Mouse (Mus musculus): ENCODE measurements around the gene Dlg2.

DNA sequence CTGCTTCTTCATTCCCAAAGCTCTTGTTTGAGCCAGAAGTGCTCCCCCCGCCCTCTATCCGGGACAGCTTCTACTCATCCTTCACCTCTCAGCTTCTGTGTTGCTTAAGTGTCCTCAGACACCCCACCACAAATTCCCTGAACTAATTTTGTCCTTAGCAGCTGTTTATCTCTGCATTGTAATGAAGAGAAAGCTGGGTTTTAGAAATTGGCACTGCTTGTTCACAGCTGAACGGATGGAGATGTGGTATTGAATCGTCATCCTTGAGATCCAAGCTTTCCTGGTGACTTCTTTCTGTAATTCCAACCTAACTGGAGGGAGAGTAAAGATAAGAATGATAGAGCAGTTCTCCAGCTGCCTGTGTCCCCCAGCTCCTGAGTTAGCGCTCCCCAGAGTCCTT is 834.7 kb downstream of the Dlg2 start:
- TF ChIP-seq EP300 (IDR thresholded peaks at IDR 0.05; ENCODE audit: insufficient read depth, low read depth, low read length) (no peak), CTCF (IDR thresholded peaks at IDR 0.05; ENCODE audit: low read depth, low read length) (no peak), POLR2A (IDR thresholded peaks at IDR 0.05; ENCODE audit: insufficient read depth, low read length) (no peak)

Data from ES-Bruce4 (cell line).